Mouse (Mus musculus) bone marrow macrophage, adult 2 months (primary cell): ENCODE results near the gene Optc. TPM values are rescaled to one million over a fixed set of nuclear protein-coding genes. Genes with fewer than 3 reads are reported as not detected.

Experiments
- H3K27ac ChIP-seq: 2 replicates; pipeline ENCODE4 v1.5.1; 2012; ENCODE audit warnings: low read depth, low read length; ENCODE audit not compliant: insufficient read depth
- H3K4me1 ChIP-seq: 2 replicates; pipeline ENCODE4 v1.6.1; 2012; ENCODE audit warnings: low read length; ENCODE audit not compliant: control insufficient read depth, insufficient read depth
- H3K4me3 ChIP-seq: 2 replicates; pipeline ENCODE4 v1.5.1; 2012; ENCODE audit warnings: mild to moderate bottlenecking, low read length, moderate library complexity; ENCODE audit not compliant: insufficient read depth
- CTCF ChIP-seq: IDR thresholded peaks from 2 replicates; pipeline ENCODE4 v1.5.1; 2012; ENCODE audit warnings: low read depth, mild to moderate bottlenecking, low read length, moderate library complexity
- POLR2A ChIP-seq: IDR thresholded peaks from 2 replicates; pipeline ENCODE4 v1.6.1; 2012; ENCODE audit warnings: mild to moderate bottlenecking, low read depth, low read length, borderline replicate concordance
- polyA plus RNA-seq: library from polyadenylated mRNA; stranded (reverse); fragments of >200 nt; gene quantifications from 2 replicates; pipeline ENCODE4 v1.2.4, GENCODE M21; 2012; ENCODE audit not compliant: missing spikeins, insufficient read depth, insufficient read length

Optc gene
- polyA plus RNA-seq, 1 experiment, result not detected

- Histone ChIP-seq H3K4me3 (no peak overlapping the region), H3K4me1 (no peaks in the 10 kb centered on the region), H3K27ac (no peak overlapping the region)
- no peak for TF ChIP-seq POLR2A
- TF ChIP-seq CTCF, result no peak
Observed at GRCm38 (mm10) chr1:133871241-133871640, 36.6 kb downstream of the Optc start.

GRCm38 (mm10) chr1:133869221-133869620 lies 38.6 kb downstream of the Optc start:
- no peak for TF ChIP-seq CTCF
- TF ChIP-seq POLR2A, result no peak
- H3K4me1 ChIP-seq, result no peaks in the 10 kb centered on the region
- H3K27ac ChIP-seq, result no peak overlapping the region
- H3K4me3 ChIP-seq, result no peak overlapping the region

- Histone ChIP-seq H3K4me3 (no peak overlapping the region), H3K27ac (no peak overlapping the region), H3K4me1 (no peaks in the 10 kb centered on the region)
- no peak for TF ChIP-seq CTCF
Observed at GRCm38 (mm10) chr1:133863257-133863997, 44.4 kb downstream of the Optc start.

- H3K4me1 ChIP-seq, result peaks cover 5% of the 10 kb centered on the region
- no peak overlapping the region for H3K27ac ChIP-seq
- TF ChIP-seq POLR2A (no peak), CTCF (no peak)
- no peak overlapping the region for H3K4me3 ChIP-seq
Observed at GRCm38 (mm10) chr1:133861028-133861427, 46.8 kb downstream of the Optc start.

- no peak overlapping the region for H3K4me3 ChIP-seq
- H3K4me1 ChIP-seq, result peaks cover 11% of the 10 kb centered on the region
- no peak overlapping the region for H3K27ac ChIP-seq
- TF ChIP-seq POLR2A, result no peak
- TF ChIP-seq CTCF, result no peak
Observed at GRCm38 (mm10) chr1:133859821-133860711, 47.7 kb downstream of the Optc start.

GRCm38 (mm10) chr1:133859257-133859656 lies 48.5 kb downstream of the Optc start:
- H3K4me1 ChIP-seq, result peaks cover 12% of the 10 kb centered on the region
- TF ChIP-seq CTCF, result no peak
- no peak for TF ChIP-seq POLR2A
- H3K4me3 ChIP-seq, result no peak overlapping the region
- H3K27ac ChIP-seq, result no peak overlapping the region

GRCm38 (mm10) chr1:133857781-133858180 lies 50.0 kb downstream of the Optc start:
- no peak for TF ChIP-seq CTCF
- TF ChIP-seq POLR2A, result no peak
- Histone ChIP-seq H3K27ac (no peak overlapping the region), H3K4me1 (peaks cover 12% of the 10 kb centered on the region), H3K4me3 (no peak overlapping the region)

- Histone ChIP-seq H3K4me3 (no peak overlapping the region), H3K27ac (no peak overlapping the region), H3K4me1 (peaks cover 12% of the 10 kb centered on the region)
- TF ChIP-seq CTCF, result no peak
Observed at GRCm38 (mm10) chr1:133857171-133857570, 50.6 kb downstream of the Optc start.

GRCm38 (mm10) chr1:133856655-133857054 lies 51.1 kb downstream of the Optc start:
- H3K27ac ChIP-seq, result no peak overlapping the region
- peaks cover 12% of the 10 kb centered on the region for H3K4me1 ChIP-seq
- TF ChIP-seq CTCF (no peak), POLR2A (no peak)
- H3K4me3 ChIP-seq, result no peak overlapping the region

GRCm38 (mm10) chr1:133856133-133856541 lies 51.7 kb downstream of the Optc start:
- TF ChIP-seq CTCF (no peak), POLR2A (no peak)
- H3K4me3 ChIP-seq, result no peak overlapping the region
- no peak overlapping the region for H3K27ac ChIP-seq
- H3K4me1 ChIP-seq, result peaks cover 12% of the 10 kb centered on the region
